In genomic region chr6:103699895-103700294, GRCm38 (mm10) we compare ENCODE assay signal across 16 mouse cellular contexts.
"Had no signal": no experiment of that assay in that cellular context is flagged by ENCODE, and none has a peak within 500 bp of the region (broad histone marks: within the 10 kb centered on the region; RNA-seq: fewer than 3 reads in every experiment).

No protein-coding gene starts in this region.

- H3K27ac ChIP-seq: limb, embryonic 15.5 days; midbrain, embryonic 10.5 days; midbrain, embryonic 13.5 days; neural tube, embryonic 12.5 days; stomach, embryonic 15.5 days; stomach, postnatal 0 days had no signal

- ATAC-seq: midbrain, embryonic 13.5 days; midbrain, embryonic 16.5 days had no signal

- H3K9me3 ChIP-seq: limb, embryonic 15.5 days; midbrain, embryonic 10.5 days; midbrain, embryonic 13.5 days; neural tube, embryonic 12.5 days; stomach, embryonic 15.5 days had no signal

- H3K4me1 ChIP-seq: limb, embryonic 15.5 days; midbrain, embryonic 10.5 days; midbrain, embryonic 13.5 days; neural tube, embryonic 12.5 days; stomach, embryonic 15.5 days had no signal

- H3K4me3 ChIP-seq: limb, embryonic 15.5 days; midbrain, embryonic 10.5 days; midbrain, embryonic 13.5 days; myocyte; neural tube, embryonic 12.5 days; stomach, embryonic 15.5 days had no signal

- H3K4me2 ChIP-seq: limb, embryonic 15.5 days; lung, embryonic 14.5 days; midbrain, embryonic 13.5 days; neural tube, embryonic 12.5 days; stomach, embryonic 15.5 days had no signal

- H3K27me3 ChIP-seq: limb, embryonic 15.5 days; midbrain, embryonic 13.5 days; neural tube, embryonic 12.5 days; stomach, embryonic 15.5 days had no signal

- DNase-seq: lung, adult 18-20 months; lung, embryonic 14.5 days; lung, postnatal 10 days; lung, postnatal 4 days; right cerebral cortex, postnatal 14 days; thymus, adult 2 months; thymus, postnatal 25 days; thymus, postnatal 4 days had no signal

- H3K9ac ChIP-seq: limb, embryonic 15.5 days; lung, embryonic 14.5 days; midbrain, embryonic 13.5 days; neural tube, embryonic 12.5 days; stomach, embryonic 15.5 days had no signal

- H3K36me3 ChIP-seq: limb, embryonic 15.5 days; midbrain, embryonic 10.5 days; neural tube, embryonic 12.5 days; stomach, embryonic 15.5 days had no signal
